Mouse (Mus musculus): ENCODE measurements around the gene Kcna7.

- TF ChIP-seq EP300 (IDR thresholded peaks at IDR 0.05; ENCODE audit: low read depth), result no peak
- no peak for TF ChIP-seq CTCF (IDR thresholded peaks at IDR 0.05; ENCODE audit: low read depth)
These were observed 38.3 kb downstream of the Kcna7 start for GRCm38 (mm10) chr7:45443526-45444420.
